Mouse (Mus musculus) midbrain, embryonic 16.5 days (tissue): ENCODE measurements around the gene Aldh6a1. TPM values are rescaled to one million over a fixed set of nuclear protein-coding genes. Genes with fewer than 3 reads are reported as not detected.

Source experiments
- ATAC-seq: fragments of 200-750 bp; cut with Nextera tagmentation; 2 replicates; pipeline ENCODE4 v1.8.0; 2017; ENCODE audit warnings: moderate TSS enrichment
- H3K27ac ChIP-seq: fragments of 300-500 bp; sonication (generic); 2 replicates; pipeline ENCODE4 v1.5.1; 2014; ENCODE audit warnings: mild to moderate bottlenecking, low read length, mixed read lengths
- H3K27me3 ChIP-seq: fragments of 300-500 bp; sonication (generic); 2 replicates; pipeline ENCODE4 v1.6.1; 2014; ENCODE audit warnings: low read depth, low read length, mixed read lengths; ENCODE audit not compliant: control insufficient read depth, insufficient read depth
- H3K36me3 ChIP-seq: fragments of 300-500 bp; sonication (generic); 2 replicates; pipeline ENCODE4 v1.6.1; 2014; ENCODE audit warnings: mild to moderate bottlenecking, low read length, moderate library complexity, mixed read lengths; ENCODE audit not compliant: control insufficient read depth, insufficient read depth
- H3K4me1 ChIP-seq: fragments of 300-500 bp; sonication (generic); 2 replicates; pipeline ENCODE4 v1.6.1; 2014; ENCODE audit warnings: mild to moderate bottlenecking, low read length, mixed read lengths; ENCODE audit not compliant: control insufficient read depth, insufficient read depth
- H3K4me2 ChIP-seq: fragments of 300-500 bp; sonication (generic); 2 replicates; pipeline ENCODE4 v1.6.1; 2014; ENCODE audit warnings: mild to moderate bottlenecking, low read length, mixed read lengths
- H3K4me3 ChIP-seq: fragments of 300-500 bp; sonication (generic); 2 replicates; pipeline ENCODE4 v1.5.1; 2014; ENCODE audit warnings: low read depth, mild to moderate bottlenecking, low read length, moderate library complexity, mixed read lengths
- H3K9ac ChIP-seq: fragments of 300-500 bp; sonication (generic); 2 replicates; pipeline ENCODE4 v1.6.1; 2014; ENCODE audit warnings: low read depth, low read length, mixed read lengths
- H3K9me3 ChIP-seq: fragments of 300-500 bp; sonication (generic); replicated peaks from 2 replicates; pipeline ENCODE4 v1.6.1; 2014; ENCODE audit warnings: mild to moderate bottlenecking, low read length, mixed read lengths; ENCODE audit not compliant: control insufficient read depth, poor library complexity, severe bottlenecking
- WGBS: fragments of 180-500 bp; shearing (Covaris S2); extraction: QIAGEN DNeasy Blood & Tissue Kit; methylation state at CpG from one replicate; pipeline ENCODE4 v1.1.7; 2014; 5-methylcytosine and 5-hydroxymethylcytosine counted together
- polyA plus RNA-seq: library from polyadenylated mRNA; unstranded; fragments of >200 nt; fragmentation: Nextera tagmentation; extraction: Ambion mirVana; gene quantifications from 2 replicates; pipeline ENCODE4 v1.2.1, GENCODE M21; 2015

Gene Aldh6a1
- polyA plus RNA-seq, 1 experiment from 2014 or later = 34.2 TPM

DNA sequence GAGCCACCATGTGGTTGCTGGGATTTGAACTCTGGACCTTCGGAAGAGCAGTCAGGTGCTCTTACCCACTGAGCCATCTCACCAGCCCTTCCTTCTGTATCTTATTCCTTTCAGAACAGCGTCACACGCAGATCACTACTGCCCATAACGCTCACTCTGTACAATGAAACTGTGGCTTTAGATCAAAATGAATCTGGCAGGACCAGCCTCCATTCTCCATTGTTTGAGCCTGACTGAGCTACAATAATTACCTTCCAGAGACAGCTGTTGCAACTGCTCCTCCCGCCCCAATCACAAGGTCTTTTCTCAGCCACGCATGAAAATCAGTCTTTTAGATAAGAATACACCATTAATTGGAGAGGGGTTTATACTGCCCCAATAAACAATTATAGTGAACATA lies 46.3 kb downstream of the Aldh6a1 start:
- H3K36me3 ChIP-seq = no peaks in the 10 kb centered on the region
- peaks cover 7% of the 10 kb centered on the region; the same call in 1 of the 2 replicates for H3K4me1 ChIP-seq
- H3K9me3 ChIP-seq = no peaks in the 10 kb centered on the region
- H3K4me2 ChIP-seq = no peak overlapping the region
- no peak for ATAC-seq
- H3K4me3 ChIP-seq = no peak overlapping the region
- no peak overlapping the region for H3K9ac ChIP-seq
- H3K27ac ChIP-seq = no peak overlapping the region
- 71% methylated on average over 6 of the region's 6 CpGs for WGBS
- H3K27me3 ChIP-seq = no peaks in the 10 kb centered on the region

DNA sequence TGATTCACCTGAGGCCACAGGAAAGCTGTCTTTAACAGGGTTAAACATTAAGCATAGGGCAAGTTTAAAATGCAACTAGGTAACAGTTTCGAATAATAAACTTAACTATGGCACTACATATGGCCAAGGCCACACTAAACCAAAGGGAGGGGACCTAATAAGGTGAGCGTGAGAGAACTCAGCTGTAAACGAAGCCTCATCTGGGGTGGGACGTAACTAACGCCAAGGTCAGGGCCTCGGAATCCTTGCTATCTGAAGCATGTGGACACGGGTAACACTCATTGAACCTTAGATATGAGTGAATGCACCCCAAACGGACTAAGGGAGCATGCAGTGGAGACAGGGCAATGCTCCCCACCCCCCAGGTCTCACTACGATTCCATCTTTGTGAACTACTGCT lies 47.9 kb downstream of the Aldh6a1 start:
- no peak for ATAC-seq
- no peak overlapping the region for H3K9ac ChIP-seq
- H3K27me3 ChIP-seq = no peaks in the 10 kb centered on the region
- no peak overlapping the region for H3K27ac ChIP-seq
- H3K4me1 ChIP-seq = peaks cover 3% of the 10 kb centered on the region; the same call in 1 of the 2 replicates
- H3K9me3 ChIP-seq = no peaks in the 10 kb centered on the region
- H3K36me3 ChIP-seq = no peaks in the 10 kb centered on the region
- H3K4me2 ChIP-seq = no peak overlapping the region
- no peak overlapping the region for H3K4me3 ChIP-seq
- WGBS = 86% methylated on average over 9 of the region's 9 CpGs

DNA sequence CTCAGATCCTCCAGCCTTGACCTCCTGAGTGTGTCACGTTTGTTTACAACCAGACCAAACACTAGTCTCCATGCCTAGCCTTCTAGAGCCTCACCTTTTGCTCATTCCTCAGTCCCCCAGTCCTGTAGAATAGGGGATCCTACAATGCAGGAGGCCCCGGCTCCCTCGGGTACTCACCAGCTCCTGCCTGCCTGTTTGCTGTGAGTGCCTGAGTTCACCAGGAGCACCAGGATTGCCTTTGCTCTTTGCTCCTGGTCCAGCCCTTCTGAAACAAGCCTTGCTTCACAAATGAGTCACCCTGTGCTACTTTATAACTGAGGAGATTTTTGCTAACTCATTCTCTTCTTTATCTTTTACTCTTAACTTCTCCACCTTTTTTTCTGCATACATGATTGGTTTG lies 50.2 kb downstream of the Aldh6a1 start:
- 76% methylated on average over 3 of the region's 3 CpGs for WGBS
- no peak overlapping the region for H3K4me2 ChIP-seq
- no peak for ATAC-seq
- no peak overlapping the region for H3K27ac ChIP-seq
- H3K4me1 ChIP-seq = no peaks in the 10 kb centered on the region
- H3K9me3 ChIP-seq = no peaks in the 10 kb centered on the region
- H3K4me3 ChIP-seq = no peak overlapping the region
- no peaks in the 10 kb centered on the region for H3K36me3 ChIP-seq
- H3K27me3 ChIP-seq = no peaks in the 10 kb centered on the region
- H3K9ac ChIP-seq = no peak overlapping the region

DNA sequence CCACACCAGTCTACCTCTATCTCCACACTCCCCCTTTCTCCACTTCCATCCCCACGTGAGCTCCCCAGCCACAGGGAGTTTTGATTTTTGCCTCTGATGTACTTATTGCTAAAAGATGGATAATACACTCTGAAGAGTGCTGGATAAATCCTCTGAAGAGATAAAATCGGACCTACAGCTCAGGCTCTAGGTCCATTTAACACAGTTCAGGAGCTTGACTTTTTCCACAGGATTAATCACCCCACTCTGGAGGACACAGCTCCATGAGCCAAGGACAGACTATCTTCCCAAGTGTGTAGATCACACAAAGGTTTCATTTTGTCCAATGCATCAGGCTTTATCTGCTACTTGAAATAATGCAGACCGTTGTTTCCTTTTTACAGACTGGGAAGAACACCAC lies 50.7 kb downstream of the Aldh6a1 start:
- Histone ChIP-seq H3K4me2 (no peak overlapping the region), H3K9me3 (no peaks in the 10 kb centered on the region), H3K9ac (no peak overlapping the region), H3K4me3 (no peak overlapping the region), H3K36me3 (no peaks in the 10 kb centered on the region), H3K4me1 (no peaks in the 10 kb centered on the region), H3K27ac (no peak overlapping the region), H3K27me3 (no peaks in the 10 kb centered on the region)
- 83% methylated on average over 3 of the region's 3 CpGs for WGBS
- ATAC-seq = no peak

DNA sequence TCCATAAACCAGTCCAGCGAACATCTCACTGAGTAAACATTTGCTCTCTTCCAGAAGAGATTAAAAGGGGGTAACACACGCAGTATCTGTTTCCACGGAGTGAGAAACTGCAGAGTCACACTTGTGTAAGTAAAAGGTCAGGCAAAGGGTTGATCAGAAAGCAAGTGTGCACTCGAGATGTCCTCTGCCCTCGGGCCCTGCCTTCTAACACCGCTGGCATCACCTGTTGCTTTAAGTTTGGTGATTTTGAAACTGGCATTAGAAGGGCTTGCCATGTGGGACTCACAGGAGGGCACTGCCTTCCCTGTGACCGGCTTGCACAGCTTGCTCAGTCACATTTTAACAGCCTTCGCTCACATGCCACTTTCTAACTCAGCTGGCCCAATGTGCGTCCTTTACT lies 51.1 kb downstream of the Aldh6a1 start:
- H3K4me3 ChIP-seq = no peak overlapping the region
- H3K9me3 ChIP-seq = no peaks in the 10 kb centered on the region
- no peak for ATAC-seq
- no peak overlapping the region for H3K27ac ChIP-seq
- no peaks in the 10 kb centered on the region for H3K27me3 ChIP-seq
- no peak overlapping the region for H3K9ac ChIP-seq
- no peak overlapping the region for H3K4me2 ChIP-seq
- H3K36me3 ChIP-seq = no peaks in the 10 kb centered on the region
- 82% methylated on average over 9 of the region's 9 CpGs for WGBS
- H3K4me1 ChIP-seq = no peaks in the 10 kb centered on the region

DNA sequence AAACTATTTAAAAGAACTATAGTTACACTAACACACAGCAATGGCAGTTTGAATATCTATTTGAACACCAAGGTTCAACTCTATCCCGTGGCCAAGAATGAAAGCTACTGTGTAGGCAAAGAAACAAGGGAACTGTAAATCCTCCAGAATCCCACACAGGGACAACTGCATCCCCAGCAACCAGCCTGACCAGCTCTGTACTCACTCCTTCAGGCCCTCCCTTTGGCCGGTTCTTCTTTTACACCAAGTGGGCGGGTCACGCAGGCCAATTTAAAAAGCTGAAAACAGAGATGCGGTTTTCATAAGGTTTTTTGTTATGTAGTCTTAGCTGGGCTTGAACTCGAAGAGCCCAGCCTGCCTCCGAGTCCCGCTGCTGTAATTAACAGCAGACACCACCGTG lies 51.7 kb downstream of the Aldh6a1 start:
- H3K27me3 ChIP-seq = no peaks in the 10 kb centered on the region
- H3K4me2 ChIP-seq = no peak overlapping the region
- ATAC-seq = no peak
- no peak overlapping the region for H3K27ac ChIP-seq
- 85% methylated on average over 9 of the region's 9 CpGs for whole genome bisulfite sequencing
- H3K9ac ChIP-seq = no peak overlapping the region
- no peaks in the 10 kb centered on the region for H3K9me3 ChIP-seq
- no peaks in the 10 kb centered on the region for H3K4me1 ChIP-seq
- H3K4me3 ChIP-seq = no peak overlapping the region
- no peaks in the 10 kb centered on the region for H3K36me3 ChIP-seq

DNA sequence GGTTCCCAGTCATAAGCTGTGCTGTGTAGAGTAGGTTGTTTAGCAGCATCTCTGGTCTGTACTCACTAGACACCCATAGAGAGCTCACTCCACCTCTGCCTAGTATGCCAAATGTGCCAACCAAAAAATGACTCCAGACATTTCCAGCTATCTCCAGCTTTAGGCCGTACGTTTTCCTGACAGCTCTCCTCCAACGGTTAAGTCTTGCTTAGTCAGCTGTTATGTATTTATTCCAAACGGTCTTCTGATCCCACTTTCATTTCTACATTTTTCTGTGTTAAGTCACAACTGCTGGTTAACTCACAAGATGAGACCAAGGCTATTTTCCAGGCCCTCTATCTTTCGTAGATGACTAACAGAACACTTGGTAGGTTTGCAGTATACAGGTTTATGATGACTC lies 52.2 kb downstream of the Aldh6a1 start:
- Histone ChIP-seq H3K9me3 (no peaks in the 10 kb centered on the region), H3K4me2 (no peak overlapping the region), H3K4me1 (no peaks in the 10 kb centered on the region), H3K9ac (no peak overlapping the region), H3K4me3 (no peak overlapping the region), H3K27me3 (no peaks in the 10 kb centered on the region), H3K27ac (no peak overlapping the region), H3K36me3 (no peaks in the 10 kb centered on the region)
- ATAC-seq = no peak
- 89% methylated on average over 5 of the region's 5 CpGs for WGBS

DNA sequence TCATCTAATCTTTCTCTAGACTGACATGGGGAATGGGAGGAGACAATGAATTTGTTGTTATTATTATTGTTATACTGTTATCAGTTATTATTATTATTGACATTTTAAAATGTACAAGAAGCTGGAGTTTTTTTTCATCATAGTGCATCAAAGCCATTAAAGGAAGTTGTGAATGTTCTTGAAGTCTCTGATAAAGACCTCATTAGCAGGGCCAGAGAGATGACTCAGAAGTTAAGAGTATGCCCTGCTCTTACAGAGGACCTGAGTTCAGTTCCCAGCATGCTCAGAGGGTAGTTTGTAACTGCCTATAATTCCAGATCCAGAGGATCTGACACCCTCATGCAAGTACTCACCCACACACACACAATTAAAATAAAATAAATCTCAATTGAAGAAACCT lies 53.1 kb downstream of the Aldh6a1 start:
- Histone ChIP-seq H3K4me3 (no peak overlapping the region), H3K4me1 (no peaks in the 10 kb centered on the region), H3K4me2 (no peak overlapping the region), H3K9ac (no peak overlapping the region), H3K27me3 (no peaks in the 10 kb centered on the region), H3K36me3 (0 out of 2 replicates have a peak, but pooled peaks cover 2% of the 10 kb centered on the region), H3K27ac (no peak overlapping the region), H3K9me3 (no peaks in the 10 kb centered on the region)
- ATAC-seq = no peak

DNA sequence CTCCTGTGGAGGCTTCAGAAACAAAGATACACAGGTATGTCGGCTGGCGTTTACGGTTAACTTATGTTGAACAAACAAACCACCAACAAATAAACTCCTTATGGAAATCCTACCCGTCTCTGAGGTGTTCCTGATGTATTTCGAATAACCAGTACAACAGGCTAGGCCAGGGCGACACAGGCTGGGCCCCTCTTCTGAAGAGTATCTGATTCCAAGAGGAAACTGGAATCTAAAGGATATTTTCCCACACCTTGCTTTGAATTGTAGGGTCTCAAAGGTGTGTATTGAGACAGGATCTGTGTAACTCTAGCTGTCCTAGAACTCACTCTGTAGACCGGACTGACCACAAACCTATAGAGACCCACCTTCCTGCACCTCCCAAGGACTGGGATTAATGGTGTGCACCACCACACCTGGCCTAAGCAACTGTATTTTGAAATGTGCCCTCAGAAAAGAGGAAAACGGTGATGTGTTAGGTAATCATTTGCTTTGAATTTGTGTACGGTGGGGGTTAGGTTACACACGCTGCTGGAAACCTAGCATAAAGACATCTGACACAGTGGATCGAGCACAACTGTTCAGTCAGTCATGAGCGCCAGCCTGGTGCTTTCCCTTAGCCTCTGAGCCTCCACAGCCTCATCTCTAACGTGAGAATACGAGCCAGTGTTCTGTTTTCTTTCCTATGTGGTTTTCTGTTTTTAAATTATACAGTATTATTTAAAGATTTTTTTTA lies 53.7 kb downstream of the Aldh6a1 start:
- H3K4me1 ChIP-seq = no peaks in the 10 kb centered on the region
- ATAC-seq = no peak
- H3K27ac ChIP-seq = no peak overlapping the region
- no peak overlapping the region for H3K4me2 ChIP-seq
- no peaks in the 10 kb centered on the region for H3K27me3 ChIP-seq
- 88% methylated on average over 14 of the region's 14 CpGs for WGBS
- no peak overlapping the region for H3K9ac ChIP-seq
- 0 out of 2 replicates have a peak, but pooled peaks cover 4% of the 10 kb centered on the region for H3K36me3 ChIP-seq
- H3K4me3 ChIP-seq = no peak overlapping the region
- no peaks in the 10 kb centered on the region for H3K9me3 ChIP-seq
